Mouse (Mus musculus): ENCODE data around the gene Palm.

Palm gene

DNA sequence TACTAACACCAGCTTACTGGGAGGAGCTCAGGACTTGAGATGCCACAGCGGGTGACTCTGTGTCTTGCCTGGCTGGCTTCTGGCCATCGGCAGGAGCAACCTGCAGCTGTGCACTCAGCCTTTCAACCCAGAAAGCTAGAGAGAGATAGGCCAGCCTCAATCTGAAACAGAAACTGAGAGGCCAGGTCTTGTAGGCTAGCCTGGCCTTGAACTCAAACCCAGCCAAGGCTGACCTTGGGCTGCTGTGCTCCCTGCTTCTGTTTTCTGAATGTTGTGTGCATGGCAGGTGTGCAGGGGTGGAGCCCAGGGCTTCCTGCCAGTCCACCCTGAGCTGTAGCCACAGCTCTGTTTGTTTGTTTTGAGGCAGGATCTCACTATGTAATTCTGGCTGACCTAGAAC lies 20.2 kb upstream of the Palm start:
- no peak for DNase-seq

DNA sequence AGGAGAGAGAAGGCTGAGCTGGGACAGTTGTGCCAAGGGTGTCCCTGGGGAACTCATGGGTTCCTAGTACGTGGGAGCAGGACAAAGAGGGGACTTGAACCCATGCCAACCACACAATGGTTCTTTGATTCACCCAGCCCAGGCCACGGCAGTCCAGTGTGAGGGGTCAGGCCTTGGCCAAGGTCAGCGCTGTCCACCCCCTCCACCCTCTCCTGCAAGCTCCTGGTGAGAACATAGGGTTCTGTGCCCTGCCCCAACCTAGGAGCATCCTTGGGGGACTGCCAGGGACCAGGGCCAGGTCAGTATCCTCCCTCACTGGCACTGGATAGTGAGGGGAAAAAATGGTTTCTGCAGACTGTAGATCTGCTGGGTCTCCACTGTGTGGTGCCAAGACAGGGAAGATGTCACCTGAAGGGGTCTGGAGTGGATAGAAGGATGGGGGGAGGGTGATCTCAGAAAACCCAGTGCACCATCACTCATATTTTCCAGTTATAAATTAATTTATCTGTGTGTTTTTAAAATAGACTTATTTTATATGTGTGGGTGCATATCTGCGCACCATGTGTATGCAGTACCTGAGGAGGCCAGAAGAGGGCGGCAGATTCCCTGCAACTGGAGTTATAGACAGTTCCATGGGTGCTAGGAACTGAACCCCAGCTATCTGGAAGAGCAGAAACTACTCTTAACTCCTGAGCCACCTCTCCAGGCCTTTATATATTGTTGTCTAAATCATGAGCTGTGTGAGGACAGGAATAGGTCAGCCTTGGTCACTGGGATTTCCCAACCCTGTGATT lies 18.7 kb upstream of the Palm start:
- DNase-seq = no peak

DNA sequence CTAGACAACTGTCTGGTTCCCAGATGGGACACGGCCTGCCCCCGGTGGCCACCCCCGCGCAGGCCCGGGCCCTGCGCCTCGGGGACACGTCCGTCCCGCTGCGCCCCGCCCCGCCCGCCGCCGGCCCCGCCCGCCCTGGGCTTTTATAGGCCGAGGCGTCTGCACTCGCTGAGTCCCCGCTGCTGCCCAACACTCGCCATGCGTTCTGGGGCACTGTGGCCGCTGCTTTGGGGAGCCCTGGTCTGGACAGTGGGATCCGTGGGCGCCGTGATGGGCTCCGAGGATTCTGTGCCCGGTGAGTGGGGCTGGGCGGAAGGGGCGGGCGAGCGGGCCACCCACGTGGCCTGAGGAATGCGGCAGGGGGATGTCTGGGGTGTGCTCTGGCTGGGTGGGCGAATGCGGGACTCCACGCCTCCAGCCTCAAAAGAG lies 16.3 kb upstream of the Palm start, which contains the start of gene Fstl3:
Gene Fstl3, plus strand, starts transcription at position 170 of the 429 bp plus-strand sequence.
- DNase-seq = no peak

DNA sequence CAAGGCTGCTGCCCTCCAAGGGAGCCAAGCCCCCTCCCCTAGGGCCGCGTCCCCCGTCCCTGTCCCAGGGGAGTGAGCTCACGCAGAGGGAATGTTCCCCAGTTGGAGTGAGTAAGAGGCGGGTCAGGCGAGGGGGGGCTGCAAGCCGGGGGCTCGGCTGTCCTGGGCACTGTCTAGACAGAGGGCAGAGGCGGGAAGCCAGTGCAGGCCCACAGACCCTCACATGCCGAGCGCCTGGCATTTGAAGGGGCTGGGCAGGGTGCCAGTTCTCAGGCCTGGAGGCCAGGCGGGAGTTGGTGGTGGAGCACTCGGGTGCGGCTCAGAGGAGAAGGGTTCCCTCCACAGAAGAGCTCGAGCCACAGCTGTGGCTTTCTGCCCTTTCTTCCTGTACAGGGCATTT lies 15.4 kb upstream of the Palm start:
- DNase-seq = no peak

DNA sequence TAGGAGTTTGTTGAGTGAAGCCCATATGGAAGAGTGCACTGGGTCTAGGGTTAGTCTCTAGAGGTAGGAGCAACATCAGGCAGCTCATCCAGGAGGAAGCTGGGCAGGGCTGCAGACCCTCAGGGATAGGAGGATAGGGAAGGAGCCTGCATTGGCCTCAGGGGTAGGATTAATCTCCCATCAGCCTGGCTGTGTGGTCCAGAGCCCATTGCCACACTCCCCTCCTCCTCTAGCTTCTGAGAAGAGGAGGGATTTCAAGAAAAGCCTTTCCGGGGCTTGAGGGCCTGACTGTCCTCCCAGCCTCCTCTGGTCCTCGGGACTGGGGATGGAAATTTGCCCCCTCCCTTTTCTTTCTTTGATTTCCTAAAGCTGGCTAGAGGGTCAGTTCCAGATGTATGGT lies 14.2 kb upstream of the Palm start:
- DNase-seq = no peak

DNA sequence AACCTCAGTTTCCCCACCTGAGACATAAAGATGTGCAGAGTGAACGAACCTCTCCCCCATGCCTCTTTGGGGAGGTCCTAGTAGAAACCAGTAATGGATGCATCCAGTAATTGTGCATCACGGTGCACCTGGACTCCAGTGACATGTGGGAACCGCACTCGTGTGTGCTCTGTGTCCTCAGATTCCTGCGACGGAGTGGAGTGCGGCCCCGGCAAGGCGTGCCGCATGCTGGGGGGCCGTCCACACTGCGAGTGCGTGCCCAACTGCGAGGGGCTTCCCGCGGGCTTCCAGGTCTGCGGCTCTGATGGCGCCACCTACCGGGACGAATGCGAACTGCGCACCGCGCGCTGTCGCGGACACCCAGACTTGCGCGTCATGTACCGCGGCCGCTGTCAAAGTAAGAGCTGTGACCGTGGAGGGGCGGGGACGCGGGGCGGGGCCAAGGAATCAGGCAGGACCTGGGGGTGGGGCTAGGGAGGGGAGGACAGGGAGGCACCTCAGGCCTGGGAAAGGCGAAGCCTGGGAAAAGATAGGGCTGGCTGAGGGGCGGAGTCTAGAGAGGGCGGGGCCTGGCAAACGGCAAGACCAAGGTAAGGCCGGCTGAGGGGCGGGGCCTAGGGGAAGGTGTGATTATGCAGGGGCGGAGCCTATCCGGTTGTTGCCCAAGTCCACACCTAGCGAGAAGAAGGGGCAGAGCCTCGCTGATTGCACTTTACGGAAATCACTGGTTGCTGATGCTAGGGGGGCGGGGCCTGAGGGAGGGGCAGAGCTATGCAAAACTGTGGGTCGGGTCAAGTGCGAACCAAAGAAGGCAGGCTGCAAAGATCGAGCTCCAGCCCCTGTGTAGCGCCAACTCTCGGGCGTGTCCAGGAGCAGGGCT lies 13.3 kb upstream of the Palm start:
- peak; percentile 95 to 96 for DNase-seq

DNA sequence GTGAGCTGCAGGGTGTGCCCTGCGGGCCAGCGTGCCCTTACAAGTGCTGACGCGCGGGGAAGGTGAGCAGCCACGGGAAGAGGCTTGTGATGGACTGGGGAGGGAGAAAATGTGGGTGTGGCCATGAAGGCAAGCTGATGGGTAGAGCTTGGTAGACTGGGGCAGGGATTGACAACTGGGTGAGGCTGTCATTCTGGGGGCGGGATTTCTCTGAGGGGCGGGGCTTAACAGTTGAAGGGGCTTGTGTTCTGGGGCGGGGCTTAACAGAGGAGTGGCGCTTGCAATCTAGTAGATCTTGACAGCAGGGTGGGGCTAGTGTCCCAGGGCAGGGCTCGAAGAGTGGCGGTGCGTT lies 12.7 kb upstream of the Palm start:
- peak in 1 of 2 experiments; percentile 68 for DNase-seq

DNA sequence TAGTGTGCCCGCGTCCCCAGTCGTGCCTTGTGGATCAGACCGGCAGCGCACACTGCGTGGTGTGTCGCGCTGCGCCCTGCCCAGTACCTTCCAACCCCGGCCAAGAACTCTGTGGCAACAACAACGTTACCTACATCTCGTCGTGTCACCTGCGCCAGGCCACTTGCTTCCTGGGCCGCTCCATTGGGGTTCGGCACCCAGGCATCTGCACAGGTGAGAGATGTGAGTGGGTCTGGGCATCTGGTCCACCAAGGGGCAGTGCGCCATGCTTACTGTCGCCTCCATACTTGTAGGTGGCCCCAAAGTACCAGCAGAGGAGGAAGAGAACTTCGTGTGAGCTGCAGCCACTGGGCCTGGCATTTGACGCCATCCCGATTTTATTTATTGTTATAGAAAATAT lies 12.2 kb upstream of the Palm start:
- no peak for DNase-seq

DNA sequence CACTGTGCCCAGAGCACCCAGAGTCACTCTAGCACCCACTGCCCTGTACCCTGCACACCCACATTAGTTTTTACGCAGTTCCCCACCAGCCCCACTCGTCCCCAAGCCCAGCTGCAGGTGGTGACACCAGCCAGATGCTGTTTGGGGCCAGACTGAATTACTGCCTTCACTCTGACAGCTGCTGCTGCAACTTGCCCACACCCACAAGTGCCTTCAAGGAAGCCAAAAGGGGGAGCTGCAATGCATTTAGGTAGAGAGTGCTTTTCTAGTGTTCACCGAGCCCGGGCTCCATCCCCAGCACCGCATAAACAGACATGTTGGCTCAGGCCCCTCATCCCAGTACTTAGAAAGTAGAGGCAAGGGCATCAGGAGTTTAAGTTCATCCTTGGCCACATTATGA lies 11.4 kb upstream of the Palm start:
- no peak for DNase-seq

DNA sequence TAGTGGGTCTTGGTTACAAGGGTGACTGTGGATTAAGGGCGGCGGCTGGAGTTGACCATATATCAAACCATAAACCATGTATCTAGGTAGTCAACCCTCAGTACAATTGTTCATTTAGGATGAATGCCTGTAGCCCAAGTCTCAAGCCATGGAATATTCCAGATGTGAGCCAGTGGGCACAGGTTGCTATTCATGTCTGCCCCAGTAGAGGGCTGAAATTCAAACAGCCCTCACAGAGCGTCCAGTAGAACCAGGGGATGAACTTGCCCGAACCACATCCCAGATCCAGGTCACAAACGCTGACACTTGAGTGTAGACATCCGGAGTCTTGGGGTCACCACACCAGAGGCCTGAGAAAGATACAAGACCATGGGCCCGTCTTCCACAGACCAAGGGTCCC lies 10.3 kb upstream of the Palm start:
- no peak for DNase-seq

DNA sequence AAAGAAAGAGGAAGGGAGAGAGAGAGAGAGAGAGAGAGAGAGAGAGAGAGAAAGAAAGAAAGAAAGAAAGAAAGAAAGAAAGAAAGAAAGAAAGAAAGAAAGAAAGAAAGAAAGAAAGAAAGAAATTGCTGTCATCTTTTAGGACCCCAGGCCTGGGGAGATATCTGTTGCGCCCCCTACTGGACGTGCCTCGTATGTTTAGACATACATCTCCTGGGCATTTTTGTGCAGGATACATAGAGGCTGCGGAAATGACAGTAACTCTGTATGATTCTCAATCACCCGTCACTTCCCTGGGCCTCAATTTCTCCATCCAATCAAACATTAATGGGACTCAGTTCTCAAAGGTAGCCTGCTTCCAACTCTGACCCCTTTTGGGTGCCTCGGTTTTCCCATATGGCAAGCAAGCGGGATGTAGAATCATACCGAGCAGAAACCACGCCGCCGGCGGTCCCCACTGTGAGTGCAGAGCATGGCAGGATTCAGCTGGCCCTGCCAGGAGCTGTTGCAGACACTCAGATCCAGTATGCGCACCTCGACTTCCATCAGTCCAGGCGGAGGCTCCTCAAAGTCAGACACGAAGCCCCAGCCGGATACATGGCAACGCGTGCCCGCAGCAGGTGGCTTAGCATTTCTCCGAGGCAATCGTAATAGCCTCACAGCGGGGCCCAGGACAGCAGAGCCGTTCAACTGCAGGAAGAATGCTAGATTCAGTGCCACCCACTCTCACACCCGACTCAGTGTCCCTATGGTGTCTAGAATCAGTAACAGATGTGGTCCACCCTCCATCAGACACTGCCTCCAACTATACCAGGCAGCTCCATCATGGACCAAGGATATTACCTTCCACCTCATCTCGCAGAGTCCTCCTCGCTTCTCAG lies 9.2 kb upstream of the Palm start:
- DNase-seq = peak in 1 of 2 experiments; percentile 51

DNA sequence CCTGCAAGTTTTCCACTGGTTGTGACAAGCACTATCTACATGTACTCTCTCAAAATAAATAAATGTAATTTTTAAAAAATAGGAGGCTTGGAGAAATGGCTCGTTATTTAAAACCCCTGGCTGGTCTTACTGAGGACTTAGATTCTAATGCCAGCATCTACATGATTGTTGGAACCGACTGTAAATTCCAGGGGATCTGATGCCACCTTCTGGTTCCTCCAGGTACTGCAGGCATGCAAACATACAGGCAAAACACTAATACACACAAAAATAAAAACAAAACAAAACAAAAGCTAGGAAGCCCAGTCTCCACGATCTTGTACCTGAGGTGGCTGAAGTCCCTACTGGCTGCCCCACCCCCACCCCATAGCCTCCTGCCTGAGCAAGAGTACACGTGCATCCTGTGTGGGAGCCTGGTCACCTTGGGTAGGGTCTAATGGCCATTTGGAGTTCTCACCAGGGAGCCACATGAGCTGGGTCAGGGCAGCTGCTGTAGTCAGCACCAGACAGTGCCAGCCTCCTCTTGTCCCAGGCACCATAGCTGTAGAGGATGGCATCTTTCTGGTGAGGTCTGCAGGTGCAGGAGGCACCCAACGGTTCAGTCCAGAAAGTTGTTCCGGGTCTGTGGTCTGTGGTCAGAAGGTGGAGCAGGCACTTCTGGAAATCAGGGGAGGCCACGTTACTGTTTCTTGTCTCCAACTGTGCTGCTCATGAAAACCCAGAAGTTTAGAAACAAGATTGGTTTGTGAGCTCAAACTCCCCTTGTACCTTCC lies 4.8 kb upstream of the Palm start:
- DNase-seq = peak; percentile 48 to 80

DNA sequence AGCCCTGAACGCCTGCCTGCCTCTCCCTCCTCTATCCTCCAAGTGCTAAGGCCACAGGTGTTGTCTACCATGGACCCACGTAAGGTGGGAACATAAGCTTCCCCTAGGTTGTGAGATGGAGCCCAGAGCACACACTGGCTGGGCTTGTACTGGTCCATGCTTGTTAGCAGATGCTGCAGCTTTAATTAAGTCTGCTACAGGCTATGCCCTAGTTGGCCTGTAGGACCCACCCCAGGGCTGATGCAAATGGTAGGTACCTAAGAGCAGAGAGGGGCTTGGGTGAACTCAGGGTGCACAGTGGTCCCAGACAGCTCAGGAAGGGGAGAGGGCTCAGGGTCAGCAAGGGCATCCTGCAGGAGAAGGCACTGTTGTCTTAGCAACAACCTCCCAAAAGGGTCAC lies 3.8 kb upstream of the Palm start:
- no peak for DNase-seq

DNA sequence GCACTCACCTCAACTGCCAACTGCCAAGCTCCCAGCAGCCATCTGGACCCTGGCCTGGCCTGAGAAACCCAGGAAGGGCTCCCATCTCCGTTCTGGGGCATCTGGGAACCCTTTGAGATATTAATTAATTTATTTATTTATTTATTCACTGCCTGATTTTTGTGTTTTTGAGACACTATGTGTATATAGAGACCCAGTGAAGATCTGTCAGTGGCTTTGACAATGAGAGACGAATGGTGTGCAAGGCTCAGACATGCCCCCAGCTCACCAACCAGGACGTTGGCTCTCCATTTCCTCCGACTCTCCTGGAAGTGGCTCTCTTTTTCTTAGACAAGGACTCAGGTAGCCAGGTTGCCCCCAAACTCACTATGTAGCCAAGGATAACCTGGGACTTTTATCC lies 2.5 kb upstream of the Palm start, which contains the start of gene Prss57:
Gene Prss57, minus strand, starts transcription at position 101 of the 400 bp plus-strand sequence.
- DNase-seq = no peak

DNA sequence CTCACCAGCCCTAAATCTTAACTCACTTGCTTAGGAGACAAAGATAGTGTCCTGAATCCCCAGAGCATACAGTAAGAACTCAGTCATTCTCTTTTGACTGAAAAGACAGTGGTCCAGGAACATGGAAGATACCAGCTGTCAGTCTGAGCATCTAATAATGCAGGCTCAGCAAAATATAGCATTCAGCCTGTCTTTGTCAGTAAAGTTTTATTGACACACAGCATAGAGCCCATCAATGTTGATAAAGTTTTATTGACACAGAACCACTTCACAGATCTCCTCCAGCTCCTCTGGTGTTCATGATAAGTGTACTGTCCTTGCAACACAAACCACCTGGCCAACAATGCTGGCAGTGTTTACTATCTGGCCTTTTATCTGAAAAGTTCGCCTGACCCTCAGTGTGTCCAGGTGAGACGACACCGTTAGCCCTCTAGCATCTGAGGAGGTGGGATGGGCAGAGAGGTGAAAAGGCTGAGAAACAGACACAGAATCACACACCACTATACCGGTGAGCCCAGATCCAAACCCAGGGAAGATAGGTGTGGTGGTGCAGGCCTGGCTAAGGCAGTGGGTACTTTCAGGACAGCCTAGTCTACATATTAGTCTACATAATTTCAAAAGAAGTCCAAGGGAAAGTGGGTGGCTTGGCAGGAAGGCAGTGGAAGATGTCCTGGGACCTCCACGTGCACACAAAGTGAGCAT lies 882 bp upstream of the Palm start:
- no peak for DNase-seq

DNA sequence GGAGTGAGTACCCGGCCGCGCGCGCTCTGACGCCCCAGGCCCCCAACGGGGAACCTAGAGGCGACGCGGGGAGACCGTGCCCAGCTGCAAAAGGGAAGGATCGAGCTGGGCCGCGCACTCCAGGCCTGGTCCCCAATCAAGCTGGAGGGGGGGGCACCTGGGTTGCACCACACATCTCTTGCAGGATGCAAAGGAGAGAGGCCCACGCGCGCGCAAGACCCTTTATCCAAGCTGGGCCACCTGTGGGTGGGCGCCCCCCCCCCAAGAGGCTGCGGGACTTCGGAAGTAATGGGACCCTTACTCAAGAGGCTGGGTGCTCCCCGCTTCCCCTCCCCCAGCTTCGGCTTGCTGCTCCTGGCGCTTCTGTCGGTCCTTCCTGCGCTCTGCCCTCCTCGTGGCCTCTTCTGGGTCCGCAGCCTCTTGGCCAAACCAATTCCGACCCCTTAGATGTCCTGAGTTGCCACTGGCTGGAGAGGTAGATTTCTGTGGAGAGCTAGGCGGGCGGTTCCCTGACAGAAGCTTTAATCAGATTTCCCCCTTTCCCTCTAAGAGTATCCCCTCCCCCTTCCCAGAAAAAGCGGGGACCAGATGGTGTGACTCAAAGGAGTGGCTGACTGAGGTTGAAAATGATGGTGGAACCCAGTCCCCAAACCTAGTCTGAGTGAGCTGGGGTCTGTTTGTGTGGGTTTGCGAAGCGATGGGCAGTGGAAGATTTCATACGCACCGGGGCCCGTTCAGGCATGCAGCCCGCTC lies 542 bp downstream of the Palm start:
- DNase-seq = no peak

DNA sequence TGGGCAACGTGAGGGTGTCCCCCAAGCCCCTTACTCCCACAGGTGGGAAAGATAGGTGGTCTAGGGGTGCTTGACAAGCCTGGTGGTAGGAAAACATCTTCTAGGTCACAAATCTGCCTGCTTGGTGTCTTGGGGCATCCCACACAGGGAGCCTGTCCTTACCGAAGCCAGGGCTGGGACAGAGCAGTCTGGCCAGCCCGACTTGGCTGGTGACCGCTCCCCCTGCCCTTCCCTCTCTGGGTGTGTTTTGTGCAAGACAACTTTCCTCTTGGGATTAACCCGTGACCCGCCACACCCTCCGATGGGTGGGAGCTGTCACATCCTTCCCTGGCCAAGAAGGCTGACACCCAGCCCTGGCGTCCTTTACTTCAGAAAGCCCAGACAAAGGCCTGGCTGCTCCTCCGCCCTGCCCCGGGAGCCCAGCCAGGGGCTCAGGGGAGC lies 1.1 kb downstream of the Palm start:
- DNase-seq = no peak

DNA sequence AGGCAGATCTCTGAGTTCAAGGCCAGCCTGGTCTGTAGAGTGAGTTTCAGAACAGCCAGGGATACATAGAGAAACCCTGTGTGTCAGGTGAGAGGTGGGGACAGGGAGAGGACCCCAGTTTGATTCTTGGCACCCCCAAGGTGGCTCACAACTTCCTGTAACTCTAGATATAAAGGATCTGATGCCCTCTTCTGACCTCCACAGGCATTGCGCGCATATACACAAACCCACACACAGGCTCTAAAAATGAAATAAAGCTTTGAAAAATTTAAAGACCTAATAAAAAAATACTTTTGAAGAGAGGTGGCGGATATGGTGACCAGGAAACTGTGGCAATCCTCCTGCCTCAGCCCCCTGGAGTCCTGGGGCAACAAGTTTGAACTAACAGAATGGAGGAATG lies 2.5 kb downstream of the Palm start:
- DNase-seq = no peak

DNA sequence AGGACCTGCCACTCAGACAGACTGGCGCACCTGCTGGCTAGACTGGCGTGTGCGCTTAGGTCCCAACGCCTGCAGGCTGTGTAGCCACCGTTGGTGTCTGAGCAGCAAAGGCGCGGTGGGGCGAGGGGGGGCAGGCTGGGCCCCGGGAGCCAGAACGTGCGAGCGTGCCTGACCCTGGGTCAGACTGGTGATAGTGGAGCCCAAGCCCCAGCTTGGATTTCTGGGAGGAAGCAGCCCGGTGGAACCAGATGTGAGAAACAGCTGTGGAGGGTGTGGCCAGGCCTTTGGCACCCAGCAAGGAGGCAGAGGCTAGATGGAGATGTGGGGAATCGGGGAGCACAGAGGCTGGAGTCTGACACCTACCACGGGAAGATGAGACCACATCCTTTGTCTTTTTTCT lies 4.0 kb downstream of the Palm start:
- no peak for DNase-seq

DNA sequence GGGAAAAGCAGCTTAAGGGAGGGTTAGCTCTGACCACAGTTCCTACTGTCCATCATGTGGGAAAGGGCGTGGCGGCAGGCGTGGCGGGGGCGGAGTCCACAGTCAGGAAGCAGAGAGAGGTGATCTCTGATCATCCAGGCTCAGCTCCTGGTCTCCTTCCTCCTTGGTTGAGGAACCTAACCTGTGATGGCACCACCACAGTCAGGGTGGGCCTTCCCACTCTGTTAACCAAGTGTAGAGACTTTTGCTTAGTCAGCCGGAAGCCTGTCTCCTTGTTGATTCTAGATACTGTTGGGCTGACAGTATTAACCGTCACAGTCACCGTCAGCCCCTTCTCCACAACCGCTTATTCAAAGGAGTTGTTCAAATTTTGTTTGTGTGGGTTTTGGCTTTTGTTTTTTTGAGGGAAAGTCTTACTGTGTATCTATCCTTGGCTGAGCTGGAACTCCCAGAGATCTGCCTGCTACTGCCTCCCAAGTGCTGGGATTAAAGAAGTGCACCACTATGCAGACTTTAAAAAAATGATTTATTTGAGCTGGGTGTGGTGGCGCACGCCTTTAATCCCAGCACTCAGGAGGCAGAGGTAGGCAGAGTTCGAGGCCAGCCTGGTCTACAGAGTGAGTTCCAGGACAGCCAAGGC lies 5.0 kb downstream of the Palm start:
- peak; percentile 43 to 44 for DNase-seq

Measured in spleen, adult 18-20 months (tissue).